Mouse (Mus musculus) spleen, postnatal 14 days (tissue): ENCODE results near the gene 1110057P08Rik.
"Not testable (repeated sequence)": the region's sequence is repeated elsewhere in the genome, so short reads cannot be mapped to it uniquely, and the experiment has no call there.

Source experiments
- DNase-seq, 2 experiments: peaks; one replicate each; pipeline ENCODE4 v3.0.0; 2021 to 2022; ENCODE audit warnings: low spot score in 2 of 2

The 1110057P08Rik gene

GRCm38 (mm10) chr16:89174435-89174834, at the start of gene 1110057P08Rik:
TSS of gene 1110057P08Rik (plus strand) at chr16:89174735.
- no peak for DNase-seq

- DNase-seq = no peak
Observed at GRCm38 (mm10) chr16:89140551-89140950, 34.0 kb upstream of the 1110057P08Rik start, which contains the start of gene Gm6358. TSS of gene Gm6358 (plus strand) at chr16:89140851.

- DNase-seq = no peak
Observed at GRCm38 (mm10) chr16:89150786-89151185, 23.7 kb upstream of the 1110057P08Rik start, which contains the start of gene Gm10061. TSS of gene Gm10061 (plus strand) at chr16:89151086.

DNA sequence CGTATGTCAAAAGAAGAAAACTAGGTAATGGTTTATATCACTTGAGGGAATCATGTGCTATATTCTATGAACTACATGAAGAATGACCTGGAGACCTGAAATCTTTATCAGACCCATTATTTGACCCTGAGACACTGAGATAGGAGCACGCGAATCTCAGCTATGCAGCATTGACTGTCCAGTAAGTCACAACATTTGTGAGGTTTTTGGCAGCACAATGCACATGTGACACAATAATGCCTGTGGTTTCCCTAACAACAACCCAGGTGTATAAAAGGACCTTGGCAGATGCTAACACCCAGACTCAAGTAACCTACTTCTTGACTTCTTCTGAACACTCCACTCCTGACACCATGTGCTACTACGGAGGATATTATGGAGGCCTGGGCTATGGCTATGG, 16.9 kb upstream of the 1110057P08Rik start, which contains the start of gene Gm9789:
Gene Gm9789, plus strand, starts transcription at position 301 of the 400 bp plus-strand sequence.
- no peak for DNase-seq

DNA sequence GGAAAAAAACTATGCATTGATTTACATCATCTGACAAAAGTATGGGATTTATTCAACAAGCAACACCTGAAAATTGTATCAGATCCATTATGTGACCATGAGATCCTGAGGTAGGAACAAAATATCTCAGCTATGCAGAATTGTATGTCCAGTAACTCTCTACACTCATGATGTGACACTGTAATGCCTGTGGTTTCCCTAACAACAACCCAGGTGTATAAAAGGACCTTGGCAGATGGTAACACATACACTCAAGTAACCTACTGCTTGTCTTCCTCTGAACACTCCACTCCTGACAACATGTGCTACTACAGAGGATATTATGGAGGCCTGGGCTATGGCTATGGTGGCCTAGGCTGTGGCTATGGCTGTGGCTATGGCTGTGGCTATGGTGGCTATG, 5.3 kb upstream of the 1110057P08Rik start, which contains the start of gene Gm7735:
Gene Gm7735, plus strand, starts transcription at position 301 of the 400 bp plus-strand sequence.
- not testable (repeated sequence) for DNase-seq

DNA sequence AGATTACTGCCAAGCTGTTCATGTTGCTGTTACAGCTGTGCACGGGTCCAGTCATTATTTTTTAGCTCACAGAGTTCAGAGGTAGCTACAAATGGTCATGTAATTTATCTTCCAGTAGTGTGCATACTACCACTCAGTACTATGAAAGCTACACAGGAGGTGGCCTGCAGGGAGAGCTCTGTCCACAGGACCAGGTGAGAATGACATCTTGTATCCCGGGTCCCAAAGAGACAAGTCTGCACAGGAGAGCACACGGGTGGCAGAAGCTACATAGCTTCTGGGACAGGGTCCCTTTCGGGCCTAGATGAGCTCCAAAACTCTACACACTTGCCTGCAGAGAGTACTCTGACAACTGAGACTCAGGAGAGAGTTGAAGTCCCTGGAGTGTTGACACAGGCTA, 14.1 kb downstream of the 1110057P08Rik start:
- DNase-seq = no peak

GRCm38 (mm10) chr16:89205561-89205960, 31.0 kb downstream of the 1110057P08Rik start, which contains the start of gene Krtap20-2:
TSS of gene Krtap20-2 (plus strand) at chr16:89205861.
- no peak for DNase-seq
